Mouse (Mus musculus): ENCODE data around the gene AC140267.1.

- TF ChIP-seq CTCF (IDR thresholded peaks at IDR 0.05; ENCODE audit: borderline replicate concordance, insufficient read depth, low read length) (no peak), POLR2A (IDR thresholded peaks at IDR 0.05; ENCODE audit: low read depth, low read length) (no peak)
Measured at GRCm38 (mm10) chr15:80216480-80216820, 19.2 kb upstream of the AC140267.1 start.
